Mouse (Mus musculus) liver, embryonic 16.5 days (tissue): ENCODE measurements around the gene Amz1. TPM values are rescaled to one million over a fixed set of nuclear protein-coding genes. Genes with fewer than 3 reads are reported as not detected.

Source experiments
- ATAC-seq: fragments of 200-750 bp; cut with Nextera tagmentation; 2 replicates; pipeline ENCODE4 v1.8.0; 2017; ENCODE audit warnings: low read depth, mild to moderate bottlenecking, moderate number of reproducible peaks, moderate library complexity
- H3K27ac ChIP-seq: fragments of 300-500 bp; sonication (generic); 2 replicates; pipeline ENCODE4 v1.5.1; 2014; ENCODE audit warnings: mild to moderate bottlenecking, low read length
- H3K27me3 ChIP-seq: fragments of 300-500 bp; sonication (generic); 2 replicates; pipeline ENCODE4 v1.6.1; 2014; ENCODE audit warnings: low read depth, low read length, mixed read lengths; ENCODE audit not compliant: control insufficient read depth, insufficient read depth
- H3K36me3 ChIP-seq: fragments of 300-500 bp; sonication (generic); 2 replicates; pipeline ENCODE4 v1.6.1; 2014; ENCODE audit warnings: mild to moderate bottlenecking; ENCODE audit not compliant: control insufficient read depth, insufficient read depth
- H3K4me1 ChIP-seq: fragments of 300-500 bp; sonication (generic); 2 replicates; pipeline ENCODE4 v1.6.1; 2014; ENCODE audit warnings: low read depth, low read length, mixed read lengths; ENCODE audit not compliant: control insufficient read depth
- H3K4me2 ChIP-seq: fragments of 300-500 bp; sonication (generic); 2 replicates; pipeline ENCODE4 v1.6.1; 2014; ENCODE audit warnings: low read depth, low read length, mixed read lengths
- H3K4me3 ChIP-seq: fragments of 300-500 bp; sonication (generic); 2 replicates; pipeline ENCODE4 v1.5.1; 2014; ENCODE audit warnings: low read depth, mild to moderate bottlenecking, low read length
- H3K9ac ChIP-seq: fragments of 300-500 bp; sonication (generic); 2 replicates; pipeline ENCODE4 v1.6.1; 2014; ENCODE audit warnings: low read depth, low read length
- H3K9me3 ChIP-seq: fragments of 300-500 bp; sonication (generic); replicated peaks from 2 replicates; pipeline ENCODE4 v1.6.1; 2016; ENCODE audit warnings: low read length; ENCODE audit not compliant: control insufficient read depth
- WGBS: fragments of 180-500 bp; shearing (Covaris S2); extraction: QIAGEN DNeasy Blood & Tissue Kit; methylation state at CpG from one replicate; pipeline ENCODE4 v1.1.7; 2014; ENCODE audit not compliant: insufficient replicate concordance; 5-methylcytosine and 5-hydroxymethylcytosine counted together
- polyA plus RNA-seq: library from polyadenylated mRNA; unstranded; fragments of >200 nt; fragmentation: Nextera tagmentation; extraction: Ambion mirVana; gene quantifications from 2 replicates; pipeline ENCODE4 v1.2.1, GENCODE M21; 2015

Gene Amz1
- polyA plus RNA-seq, 1 experiment from 2014 or later, result 1.8 TPM

GRCm38 (mm10) chr5:140733336-140733735 lies 9.4 kb downstream of the Amz1 start:
- H3K27ac ChIP-seq, result no peak overlapping the region

GRCm38 (mm10) chr5:140735297-140735696 lies 11.4 kb downstream of the Amz1 start:
- H3K36me3 ChIP-seq, result no peaks in the 10 kb centered on the region
- H3K4me1 ChIP-seq, result peaks cover 5% of the 10 kb centered on the region
- H3K4me3 ChIP-seq, result peak overlapping the region; percentile 44
- peak overlapping the region; percentile 37; the same call in 1 of the 2 replicates for H3K9ac ChIP-seq
- H3K27me3 ChIP-seq, result peaks cover 30% of the 10 kb centered on the region
- H3K27ac ChIP-seq, result no peak overlapping the region
- peak overlapping the region; percentile 53 for H3K4me2 ChIP-seq
- no peaks in the 10 kb centered on the region for H3K9me3 ChIP-seq
- WGBS, result 0% methylated on average over 20 of the region's 22 CpGs
- peak; percentile 17; the same call in 1 of the 2 replicates for ATAC-seq

More at GRCm38 (mm10) chr5:140733336-140733735, 9.4 kb downstream of the Amz1 start:
- no peak; the same call in 1 of the 2 replicates for ATAC-seq
- no peaks in the 10 kb centered on the region for H3K36me3 ChIP-seq
- no peak overlapping the region for H3K9ac ChIP-seq
- WGBS, result 19% methylated on average over 3 of the region's 3 CpGs
- H3K4me3 ChIP-seq, result no peak overlapping the region
- no peaks in the 10 kb centered on the region for H3K9me3 ChIP-seq
- peaks cover 5% of the 10 kb centered on the region for H3K4me1 ChIP-seq
- no peak overlapping the region for H3K4me2 ChIP-seq
- peaks cover 30% of the 10 kb centered on the region for H3K27me3 ChIP-seq

DNA sequence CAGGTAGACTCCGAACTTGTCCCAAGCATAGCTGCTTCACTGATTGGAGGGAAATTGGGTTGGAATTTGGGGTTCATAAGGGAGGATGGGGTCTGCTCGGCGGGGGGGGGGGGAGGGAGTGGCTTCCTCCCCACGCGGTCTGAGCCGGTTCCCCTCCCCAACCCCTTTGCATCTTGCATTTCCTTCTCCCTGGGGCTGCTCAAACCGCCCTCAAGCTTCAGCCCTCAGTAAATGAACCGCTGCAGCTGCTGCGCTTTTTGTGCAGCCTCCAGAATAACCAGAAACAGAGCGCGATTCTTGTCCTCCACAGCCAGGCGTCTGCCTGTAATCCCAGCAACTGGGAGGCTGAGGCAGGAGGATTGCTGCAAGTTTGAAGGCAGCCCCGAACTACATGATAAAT lies 12.2 kb downstream of the Amz1 start:
- Histone ChIP-seq H3K4me3 (peak overlapping the region; percentile 44; the same call in 1 of the 2 replicates), H3K4me1 (peaks cover 5% of the 10 kb centered on the region), H3K27ac (no peak overlapping the region), H3K9me3 (no peaks in the 10 kb centered on the region), H3K9ac (no peak overlapping the region; the same call in 1 of the 2 replicates), H3K4me2 (peak overlapping the region; percentile 53), H3K36me3 (no peaks in the 10 kb centered on the region), H3K27me3 (peaks cover 30% of the 10 kb centered on the region)
- no peak for ATAC-seq
- WGBS, result 8% methylated on average over 8 of the region's 13 CpGs

GRCm38 (mm10) chr5:140739813-140740212 lies 15.9 kb downstream of the Amz1 start:
- Histone ChIP-seq H3K4me3 (no peak overlapping the region), H3K9ac (no peak overlapping the region), H3K27ac (no peak overlapping the region), H3K36me3 (no peaks in the 10 kb centered on the region), H3K4me2 (no peak overlapping the region), H3K4me1 (peaks cover 5% of the 10 kb centered on the region), H3K27me3 (peaks cover 28% of the 10 kb centered on the region), H3K9me3 (no peaks in the 10 kb centered on the region)
- peak; percentile 33 for ATAC-seq
- WGBS, result 52% methylated on average over 12 of the region's 12 CpGs

- H3K4me2 ChIP-seq, result no peak overlapping the region
- ATAC-seq, result no peak
- no peaks in the 10 kb centered on the region for H3K4me1 ChIP-seq
- no peak overlapping the region for H3K4me3 ChIP-seq
- H3K36me3 ChIP-seq, result no peaks in the 10 kb centered on the region
- WGBS, result 65% methylated on average over 11 of the region's 11 CpGs
- no peak overlapping the region for H3K27ac ChIP-seq
- H3K27me3 ChIP-seq, result peaks cover 16% of the 10 kb centered on the region
- no peak overlapping the region for H3K9ac ChIP-seq
- H3K9me3 ChIP-seq, result no peaks in the 10 kb centered on the region
These were observed 17.1 kb downstream of the Amz1 start for GRCm38 (mm10) chr5:140741040-140741439.

- Histone ChIP-seq H3K9me3 (no peaks in the 10 kb centered on the region), H3K9ac (no peak overlapping the region)
- no peak for ATAC-seq
These were observed 17.9 kb downstream of the Amz1 start for GRCm38 (mm10) chr5:140741877-140742276.

DNA sequence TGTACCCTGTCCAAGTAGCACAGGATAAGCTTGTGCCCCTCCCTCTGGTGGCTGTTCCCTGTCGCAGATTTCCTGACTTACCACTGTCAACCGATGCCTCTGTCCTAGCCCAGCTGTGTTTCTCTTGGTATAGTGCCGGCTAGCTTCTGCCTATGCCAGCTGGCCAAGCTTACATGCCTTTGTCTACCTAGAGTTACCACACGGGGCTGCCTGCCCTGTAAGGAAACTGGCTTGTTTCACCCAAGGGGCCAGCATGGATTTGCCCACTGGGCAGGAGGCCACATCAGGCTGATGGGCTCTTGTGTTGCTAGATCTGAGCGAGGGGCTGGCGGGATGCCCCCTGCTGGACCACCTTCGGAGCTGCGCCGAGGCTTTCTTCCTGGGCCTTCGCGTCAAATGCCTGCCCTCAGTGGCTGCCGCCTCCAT lies 19.8 kb downstream of the Amz1 start:
- Histone ChIP-seq H3K9ac (no peak overlapping the region), H3K4me2 (no peak overlapping the region), H3K27ac (no peak overlapping the region), H3K27me3 (no peaks in the 10 kb centered on the region), H3K9me3 (no peaks in the 10 kb centered on the region), H3K4me3 (no peak overlapping the region), H3K4me1 (no peaks in the 10 kb centered on the region), H3K36me3 (no peaks in the 10 kb centered on the region)
- WGBS, result 39% methylated on average over 12 of the region's 12 CpGs
- ATAC-seq, result no peak

More at GRCm38 (mm10) chr5:140741877-140742276, 17.9 kb downstream of the Amz1 start:
- H3K4me2 ChIP-seq, result no peak overlapping the region
- H3K27ac ChIP-seq, result no peak overlapping the region
- no peaks in the 10 kb centered on the region for H3K4me1 ChIP-seq
- no peak overlapping the region for H3K4me3 ChIP-seq
- no peaks in the 10 kb centered on the region for H3K36me3 ChIP-seq
- peaks cover 7% of the 10 kb centered on the region for H3K27me3 ChIP-seq

DNA sequence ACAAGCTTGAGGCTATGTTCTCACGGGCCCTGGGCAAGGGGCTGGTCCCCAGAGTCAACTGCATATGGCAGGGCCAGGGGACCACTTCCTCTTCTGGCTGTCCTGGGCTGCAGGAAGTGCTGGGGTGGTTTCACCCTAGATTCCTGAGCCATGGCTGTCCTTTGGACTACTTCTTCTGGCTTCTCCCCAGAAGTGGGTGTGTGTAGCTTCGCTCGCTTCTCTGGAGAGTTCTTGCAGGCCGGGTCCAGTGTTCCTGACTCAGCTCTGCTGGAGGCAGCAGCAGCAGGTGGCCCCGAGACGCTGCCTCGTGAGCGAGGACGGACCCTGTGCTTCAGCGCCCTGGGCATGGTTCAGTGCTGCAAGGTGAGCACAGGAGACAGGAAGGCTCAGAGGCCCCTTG lies 24.5 kb downstream of the Amz1 start:
- Histone ChIP-seq H3K9me3 (no peaks in the 10 kb centered on the region), H3K4me1 (peaks cover 8% of the 10 kb centered on the region; the same call in 1 of the 2 replicates), H3K27me3 (no peaks in the 10 kb centered on the region), H3K4me2 (no peak overlapping the region), H3K4me3 (no peak overlapping the region), H3K27ac (no peak overlapping the region), H3K36me3 (no peaks in the 10 kb centered on the region), H3K9ac (no peak overlapping the region)
- no peak for ATAC-seq
- 58% methylated on average over 10 of the region's 10 CpGs for WGBS

DNA sequence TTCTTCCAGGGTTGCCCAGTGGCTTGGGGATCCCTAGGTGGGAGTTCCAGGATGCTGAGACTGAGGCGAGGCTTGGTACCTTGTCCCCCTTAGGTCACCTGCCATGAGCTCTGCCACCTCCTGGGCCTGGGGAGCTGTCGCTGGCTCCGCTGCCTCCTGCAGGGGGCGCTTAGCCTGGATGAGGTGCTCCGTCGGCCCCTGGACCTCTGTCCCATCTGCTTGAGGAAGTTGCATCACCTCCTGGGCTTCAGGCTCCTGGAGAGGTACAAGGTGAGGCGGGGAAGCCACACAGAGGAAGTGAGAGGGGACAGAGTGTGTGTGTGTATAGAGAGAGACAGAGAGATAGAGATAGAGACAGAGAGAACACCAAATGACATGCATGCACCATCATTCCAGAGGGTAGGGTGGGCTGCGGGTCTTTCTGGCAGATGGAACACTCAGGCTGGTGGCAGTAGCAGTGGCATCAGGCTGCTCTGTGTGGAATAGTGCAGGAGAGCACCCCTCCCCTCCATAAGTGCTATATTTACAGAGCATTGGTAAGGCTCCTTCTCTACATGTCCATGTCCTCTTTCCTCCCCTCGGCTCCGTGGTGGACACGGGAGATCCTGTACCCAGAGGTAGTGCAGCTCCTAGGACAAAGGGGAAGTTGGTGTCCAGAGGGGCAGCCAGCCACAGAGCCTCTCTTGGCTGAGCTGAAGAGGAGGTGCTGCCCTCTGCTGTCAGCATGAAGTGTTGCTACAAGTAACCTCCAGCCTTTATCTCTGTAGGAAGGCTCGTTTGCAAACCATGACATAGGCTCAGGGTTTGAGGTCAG lies 25.3 kb downstream of the Amz1 start:
- H3K36me3 ChIP-seq, result no peaks in the 10 kb centered on the region
- ATAC-seq, result peak; percentile 70
- H3K4me2 ChIP-seq, result peak overlapping the region; percentile 50
- peak overlapping the region; percentile 24; the same call in 1 of the 2 replicates for H3K9ac ChIP-seq
- H3K4me3 ChIP-seq, result peak overlapping the region; percentile 41
- no peak overlapping the region for H3K27ac ChIP-seq
- H3K9me3 ChIP-seq, result no peaks in the 10 kb centered on the region
- no peaks in the 10 kb centered on the region for H3K27me3 ChIP-seq
- WGBS, result 9% methylated on average over 12 of the region's 12 CpGs
- peaks cover 8% of the 10 kb centered on the region; the same call in 1 of the 2 replicates for H3K4me1 ChIP-seq
